Mouse (Mus musculus) megakaryocyte, embryonic 14.5 days (primary cell): ENCODE measurements at regions not wholly inside any gene's neighbourhood (a gene's known extent, or its start where the extent isn't known, plus 50 kb on each side); places are given as distances from the start of the nearest gene placed in this dataset.

Experiments used
- FLI1 ChIP-seq: IDR thresholded peaks from 2 replicates; pipeline ENCODE4 v1.6.1; 2012; ENCODE audit warnings: low read length, inconsistent platforms, mixed read lengths
- GATA1 ChIP-seq: IDR thresholded peaks from 3 replicates; pipeline ENCODE4 v1.6.1; 2012; ENCODE audit warnings: mixed read lengths, low read length, inconsistent platforms, borderline replicate concordance

DNA sequence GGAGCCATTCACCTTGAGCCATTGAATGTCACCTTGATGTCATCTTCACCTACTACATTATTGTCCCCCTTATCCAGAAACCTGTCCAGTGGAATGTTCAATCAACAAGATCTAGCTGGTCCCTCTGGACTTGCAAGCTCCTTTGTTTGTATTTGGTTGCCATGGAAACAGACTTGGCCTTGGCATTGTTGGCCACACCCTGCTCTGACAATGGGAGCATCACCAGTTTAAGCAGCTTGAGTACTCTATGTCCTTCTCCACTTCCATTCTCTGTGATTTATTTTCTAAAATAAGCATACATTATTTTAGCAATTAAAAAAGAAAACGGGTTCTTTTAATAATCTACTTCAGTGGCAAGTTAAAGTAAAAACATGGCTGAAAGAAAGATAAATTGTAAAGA is 221.6 kb upstream of the Runx1 start:
- TF ChIP-seq GATA1: no peak
- TF ChIP-seq FLI1: no peak
